Mouse (Mus musculus) kidney, embryonic 16.5 days (tissue): ENCODE results near the gene Vmn1r181. TPM values are rescaled to one million over a fixed set of nuclear protein-coding genes. Genes with fewer than 3 reads are reported as not detected.
"Not testable (repeated sequence)": the region's sequence is repeated elsewhere in the genome, so short reads cannot be mapped to it uniquely, and the experiment has no call there.

ENCODE experiments used
- ATAC-seq: fragments of 200-750 bp; cut with Nextera tagmentation; 2 replicates; pipeline ENCODE4 v1.8.0; 2017; ENCODE audit warnings: moderate TSS enrichment; ENCODE audit not compliant: low FRiP score, low TSS enrichment
- H3K27ac ChIP-seq: fragments of 300-500 bp; sonication (generic); 2 replicates; pipeline ENCODE4 v1.5.1; 2014; ENCODE audit warnings: low read length
- H3K27me3 ChIP-seq: fragments of 300-500 bp; sonication (generic); 2 replicates; pipeline ENCODE4 v1.6.1; 2014; ENCODE audit warnings: low read length, control low read depth, mixed read lengths; ENCODE audit not compliant: insufficient read depth
- H3K36me3 ChIP-seq: fragments of 300-500 bp; sonication (generic); 2 replicates; pipeline ENCODE4 v1.6.1; 2014; ENCODE audit warnings: low read length, control low read depth, mixed read lengths; ENCODE audit not compliant: insufficient read depth
- H3K4me1 ChIP-seq: fragments of 300-500 bp; sonication (generic); 2 replicates; pipeline ENCODE4 v1.6.1; 2014; ENCODE audit warnings: low read length, control low read depth, mixed read lengths; ENCODE audit not compliant: insufficient read depth
- H3K4me2 ChIP-seq: fragments of 300-500 bp; sonication (generic); replicated peaks from 2 replicates; pipeline ENCODE4 v1.6.1; 2014; ENCODE audit warnings: low read depth, low read length
- H3K4me3 ChIP-seq: fragments of 300-500 bp; sonication (generic); 2 replicates; pipeline ENCODE4 v1.5.1; 2014; ENCODE audit warnings: mild to moderate bottlenecking, low read length
- H3K9ac ChIP-seq: fragments of 300-500 bp; sonication (generic); replicated peaks from 2 replicates; pipeline ENCODE4 v1.6.1; 2014; ENCODE audit warnings: low read length
- H3K9me3 ChIP-seq: fragments of 300-500 bp; sonication (generic); 2 replicates; pipeline ENCODE4 v1.6.1; 2016; ENCODE audit warnings: low read length, control low read depth
- WGBS: fragments of 180-500 bp; shearing (Covaris S2); extraction: QIAGEN DNeasy Blood & Tissue Kit; methylation state at CpG from one replicate; pipeline ENCODE4 v1.1.7; 2014; 5-methylcytosine and 5-hydroxymethylcytosine counted together
- polyA plus RNA-seq: library from polyadenylated mRNA; unstranded; fragments of >200 nt; fragmentation: Nextera tagmentation; extraction: Ambion mirVana; gene quantifications from 2 replicates; pipeline ENCODE4 v1.2.1, GENCODE M21; 2015

The Vmn1r181 gene
- polyA plus RNA-seq: not detected in 2 replicates

DNA sequence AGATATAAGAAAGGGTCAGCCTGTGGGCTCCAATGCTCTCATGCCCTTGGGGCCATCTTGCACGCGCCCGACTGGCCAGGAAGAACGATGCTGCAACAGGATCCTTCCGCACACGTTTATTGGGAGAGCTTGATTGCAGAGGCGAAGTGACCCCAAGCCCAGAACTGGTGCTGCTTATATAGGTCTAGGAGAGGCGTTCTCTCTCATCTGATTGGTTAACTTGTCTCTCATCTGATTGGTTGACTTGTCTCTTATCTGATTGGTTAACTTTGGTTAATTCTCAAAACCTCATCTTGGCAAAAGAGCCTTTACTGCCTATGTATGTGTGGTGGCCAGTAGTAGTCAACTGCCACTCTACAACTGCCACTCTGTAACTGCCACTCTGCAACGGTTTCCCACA, at the start of gene Vmn1r181:
Gene Vmn1r181, plus strand, starts transcription at position 301 of the 400 bp plus-strand sequence.
- H3K4me3 ChIP-seq, H3K4me2 ChIP-seq, H3K4me1 ChIP-seq, H3K27me3 ChIP-seq, H3K27ac ChIP-seq, H3K9me3 ChIP-seq, H3K36me3 ChIP-seq, H3K9ac ChIP-seq, ATAC-seq: not testable (repeated sequence)
- WGBS: 80% methylated on average over 9 of the region's 9 CpGs

DNA sequence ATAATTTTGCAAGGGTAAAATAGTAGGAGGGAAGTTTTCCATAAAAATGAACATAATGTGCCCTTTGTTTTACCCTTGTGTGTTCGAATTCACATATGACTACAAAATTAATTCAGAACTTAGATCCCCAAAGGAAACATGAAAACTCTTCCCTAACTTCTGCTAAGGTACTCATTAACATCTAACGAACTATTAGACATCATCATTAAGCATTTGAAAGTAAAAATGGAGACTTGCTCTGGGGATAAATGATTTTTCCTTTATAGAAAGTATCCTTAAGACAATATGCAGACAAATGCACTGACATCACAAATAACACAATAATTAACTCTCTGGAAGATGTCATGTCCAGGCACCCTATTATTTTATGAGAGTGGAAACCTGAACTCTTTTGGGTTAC, 47.7 kb upstream of the Vmn1r181 start, which contains the start of gene Vmn1r179:
Gene Vmn1r179, plus strand, starts transcription at position 301 of the 400 bp plus-strand sequence.
- Histone ChIP-seq H3K36me3 (no peaks in the 10 kb centered on the region), H3K9ac (no peak within 1 kb of the TSS), H3K4me2 (no peak within 1 kb of the TSS), H3K27ac (no peak within 1 kb of the TSS), H3K9me3 (peaks cover 8% of the 10 kb centered on the region), H3K4me3 (no peak within 1 kb of the TSS), H3K27me3 (no peaks in the 10 kb centered on the region), H3K4me1 (no peaks in the 10 kb centered on the region)
- 54% methylated on average over 2 of the region's 2 CpGs for WGBS
- ATAC-seq: no peak

- Histone ChIP-seq H3K9ac (no peak within 1 kb of the TSS), H3K27me3 (no peaks in the 10 kb centered on the region), H3K36me3 (no peaks in the 10 kb centered on the region), H3K4me1 (no peaks in the 10 kb centered on the region), H3K9me3 (no peaks in the 10 kb centered on the region), H3K4me3 (no peak within 1 kb of the TSS), H3K4me2 (no peak within 1 kb of the TSS), H3K27ac (no peak within 1 kb of the TSS)
- ATAC-seq: no peak
Observed at GRCm38 (mm10) chr7:23950332-23950731, 24.1 kb upstream of the Vmn1r181 start, which contains the start of gene Vmn1r180. Gene Vmn1r180, plus strand, starts transcription at chr7:23950632.

DNA sequence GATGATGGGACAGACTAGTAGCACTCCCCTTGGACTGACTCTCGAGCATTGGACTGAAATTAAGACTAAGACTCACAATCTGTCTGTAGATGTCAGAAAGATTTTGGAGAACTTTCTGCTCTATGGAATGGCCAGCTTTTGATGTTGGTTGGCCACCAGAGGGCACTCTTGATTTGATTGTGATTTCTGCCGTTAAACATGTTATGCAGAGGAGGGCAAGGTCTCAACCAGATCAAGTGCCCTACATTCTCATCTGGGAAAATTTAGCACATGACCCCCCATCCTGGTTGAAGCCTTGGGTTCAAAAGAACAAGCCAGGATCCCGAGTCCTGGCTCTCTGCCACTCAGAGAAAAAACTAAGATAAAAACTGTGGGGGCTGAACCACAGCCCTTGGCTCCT, 6.4 kb upstream of the Vmn1r181 start:
- H3K4me3 ChIP-seq, H3K36me3 ChIP-seq, H3K27ac ChIP-seq, H3K9me3 ChIP-seq, H3K4me1 ChIP-seq, H3K27me3 ChIP-seq, ATAC-seq, H3K4me2 ChIP-seq, H3K9ac ChIP-seq: not testable (repeated sequence)
- 48% methylated on average over 3 of the region's 3 CpGs for WGBS

DNA sequence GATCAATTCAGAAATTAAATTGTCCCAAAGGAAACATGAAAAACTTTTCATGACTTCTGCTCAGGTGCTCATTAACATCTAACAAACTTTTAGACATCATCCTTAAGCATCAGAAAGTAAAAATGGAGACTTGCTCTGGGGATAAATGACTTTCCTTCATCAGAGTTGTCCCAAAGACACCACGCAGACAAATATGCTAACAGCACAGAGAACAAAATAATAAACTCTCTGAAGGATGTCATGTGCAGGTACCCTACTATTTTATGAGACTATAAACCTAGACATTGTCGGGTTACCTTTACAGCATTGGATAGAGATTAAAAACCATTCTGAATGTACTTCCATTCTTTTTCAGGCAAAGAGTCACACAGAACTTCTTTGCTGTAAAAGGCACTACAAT, 27.0 kb downstream of the Vmn1r181 start, which contains the start of gene V1rd19:
Gene V1rd19, plus strand, starts transcription at position 301 of the 400 bp plus-strand sequence.
- no peaks in the 10 kb centered on the region for H3K4me1 ChIP-seq
- H3K9ac ChIP-seq: no peak within 1 kb of the TSS
- 73% methylated on average over 2 of the region's 2 CpGs for WGBS
- H3K36me3 ChIP-seq: no peaks in the 10 kb centered on the region
- H3K4me2 ChIP-seq: no peak within 1 kb of the TSS
- H3K9me3 ChIP-seq: no peaks in the 10 kb centered on the region; the same call in 1 of the 2 replicates
- H3K27ac ChIP-seq: no peak within 1 kb of the TSS
- ATAC-seq: no peak
- H3K4me3 ChIP-seq: no peak within 1 kb of the TSS
- no peaks in the 10 kb centered on the region for H3K27me3 ChIP-seq

Other genes starting within 250 kb of the Vmn1r181 start
- not detected in 2 replicates for gene Vmn1r174, start 222.3 kb upstream of the Vmn1r181 start, polyA plus RNA-seq
- gene Vmn1r175, start 164.0 kb upstream of the Vmn1r181 start, polyA plus RNA-seq: not detected in 2 replicates
- gene Vmn1r176, start 137.2 kb upstream of the Vmn1r181 start, polyA plus RNA-seq: not detected in 2 replicates
- gene Vmn1r177, start 108.2 kb upstream of the Vmn1r181 start, polyA plus RNA-seq: not detected in 2 replicates
- gene Vmn1r178, start 82.6 kb upstream of the Vmn1r181 start, polyA plus RNA-seq: not detected in 2 replicates
- gene Vmn1r179, start 47.6 kb upstream of the Vmn1r181 start, polyA plus RNA-seq: not detected in 2 replicates
- gene Vmn1r180, start 24.0 kb upstream of the Vmn1r181 start, polyA plus RNA-seq: not detected in 2 replicates
- gene V1rd19, start 27.1 kb downstream of the Vmn1r181 start, polyA plus RNA-seq: not detected in 2 replicates
- gene Vmn1r183, start 78.6 kb downstream of the Vmn1r181 start, polyA plus RNA-seq: not detected in 2 replicates
- 24.6 and 25.0 TPM in 2 replicates for gene Zfp180, start 107.3 kb downstream of the Vmn1r181 start, polyA plus RNA-seq
- gene Zfp112, start 137.7 kb downstream of the Vmn1r181 start, polyA plus RNA-seq: 6.3 and 8.4 TPM in 2 replicates
- 19.0 and 19.3 TPM in 2 replicates for gene Zfp235, start 159.6 kb downstream of the Vmn1r181 start, polyA plus RNA-seq
- 6.1 and 6.9 TPM in 2 replicates for gene Zfp114, start 200.4 kb downstream of the Vmn1r181 start, polyA plus RNA-seq
- 11.8 and 13.1 TPM in 2 replicates for gene Zfp111, start 236.8 kb downstream of the Vmn1r181 start, polyA plus RNA-seq